Mouse (Mus musculus): ENCODE measurements at regions not wholly inside any gene's neighbourhood (a gene's known extent, or its start where the extent isn't known, plus 50 kb on each side); places are given as distances from the start of the nearest gene placed in this dataset.

GRCm38 (mm10) chr3:34485345-34486223 is 164.6 kb upstream of the Sox2 start:
- no peak overlapping the region for H3K27ac ChIP-seq (ENCODE audit: low read depth, low read length)
- ATAC-seq (no peak), DNase-seq (ENCODE audit: low spot score) (no peak)
- H3K9me3 ChIP-seq (replicated peaks; ENCODE audit: control insufficient read depth, low read length): no peaks in the 10 kb centered on the region
- no peaks in the 10 kb centered on the region for H3K36me3 ChIP-seq (ENCODE audit: control insufficient read depth, insufficient read depth, low read length)
- H3K4me1 ChIP-seq (ENCODE audit: control insufficient read depth, insufficient read depth, low read length): peaks cover 24% of the 10 kb centered on the region
- no peak overlapping the region for H3K9ac ChIP-seq (ENCODE audit: low read length)
- H3K4me2 ChIP-seq (ENCODE audit: low read length): no peak overlapping the region
- no peak overlapping the region for H3K4me3 ChIP-seq (ENCODE audit: low read depth, low read length)
- WGBS: 44% methylated on average over 15 of the region's 15 CpGs
- H3K27me3 ChIP-seq (replicated peaks; ENCODE audit: control insufficient read depth, insufficient read depth, low read length): no peaks in the 10 kb centered on the region

- ATAC-seq: no peak
- H3K4me2 ChIP-seq (ENCODE audit: low read length): no peak overlapping the region
- no peak overlapping the region for H3K9ac ChIP-seq (ENCODE audit: low read length)
- DNase-seq (ENCODE audit: low spot score): no peak
- WGBS: 91% methylated on average over 3 of the region's 3 CpGs
- no peak overlapping the region for H3K27ac ChIP-seq (ENCODE audit: low read depth, low read length)
- H3K27me3 ChIP-seq (replicated peaks; ENCODE audit: control insufficient read depth, insufficient read depth, low read length): no peaks in the 10 kb centered on the region
- no peak overlapping the region for H3K4me3 ChIP-seq (ENCODE audit: low read depth, low read length)
- H3K4me1 ChIP-seq (ENCODE audit: control insufficient read depth, insufficient read depth, low read length): peaks cover 24% of the 10 kb centered on the region
- H3K36me3 ChIP-seq (ENCODE audit: control insufficient read depth, insufficient read depth, low read length): no peaks in the 10 kb centered on the region
- no peaks in the 10 kb centered on the region for H3K9me3 ChIP-seq (replicated peaks; ENCODE audit: control insufficient read depth, low read length)
Observed at GRCm38 (mm10) chr3:34483934-34484333, 166.3 kb upstream of the Sox2 start.

GRCm38 (mm10) chr3:34481821-34482713 is 168.1 kb upstream of the Sox2 start:
- 29% methylated on average over 16 of the region's 16 CpGs for WGBS
- Histone ChIP-seq H3K27me3 (replicated peaks; ENCODE audit: control insufficient read depth, insufficient read depth, low read length) (no peaks in the 10 kb centered on the region), H3K4me1 (ENCODE audit: control insufficient read depth, insufficient read depth, low read length) (peaks cover 24% of the 10 kb centered on the region), H3K9me3 (replicated peaks; ENCODE audit: control insufficient read depth, low read length) (no peaks in the 10 kb centered on the region), H3K4me3 (ENCODE audit: low read depth, low read length) (no peak overlapping the region), H3K4me2 (ENCODE audit: low read length) (peak overlapping the region; percentile 10; the same call in 1 of the 2 replicates), H3K9ac (ENCODE audit: low read length) (no peak overlapping the region), H3K36me3 (ENCODE audit: control insufficient read depth, insufficient read depth, low read length) (no peaks in the 10 kb centered on the region), H3K27ac (ENCODE audit: low read depth, low read length) (peak overlapping the region; percentile 63)
- ATAC-seq (peak; percentile 22), DNase-seq (ENCODE audit: low spot score) (peak; percentile 62)

- no peaks in the 10 kb centered on the region for H3K27me3 ChIP-seq (replicated peaks; ENCODE audit: control insufficient read depth, insufficient read depth, low read length)
- DNase-seq (ENCODE audit: low spot score): no peak
- no peak for ATAC-seq
- H3K27ac ChIP-seq (ENCODE audit: low read depth, low read length): peak overlapping the region; percentile 63
- 0 out of 2 replicates have a peak overlapping the region, but pooled peaks have one; percentile 10 for H3K4me2 ChIP-seq (ENCODE audit: low read length)
- no peaks in the 10 kb centered on the region for H3K36me3 ChIP-seq (ENCODE audit: control insufficient read depth, insufficient read depth, low read length)
- no peaks in the 10 kb centered on the region for H3K9me3 ChIP-seq (replicated peaks; ENCODE audit: control insufficient read depth, low read length)
- H3K4me3 ChIP-seq (ENCODE audit: low read depth, low read length): no peak overlapping the region
- 0 out of 2 replicates have a peak overlapping the region, but pooled peaks have one; percentile 25 for H3K9ac ChIP-seq (ENCODE audit: low read length)
- 61% methylated on average over 3 of the region's 3 CpGs for WGBS
- H3K4me1 ChIP-seq (ENCODE audit: control insufficient read depth, insufficient read depth, low read length): peaks cover 18% of the 10 kb centered on the region
Observed at GRCm38 (mm10) chr3:34481314-34481713, 168.9 kb upstream of the Sox2 start.

GRCm38 (mm10) chr3:34474126-34474525 is 176.1 kb upstream of the Sox2 start:
- WGBS: 55% methylated on average over 4 of the region's 4 CpGs

GRCm38 (mm10) chr3:34470721-34471120 is 179.5 kb upstream of the Sox2 start:
- 62% methylated on average over 5 of the region's 5 CpGs for WGBS
- Histone ChIP-seq H3K4me2 (ENCODE audit: low read length) (no peak overlapping the region), H3K36me3 (ENCODE audit: control insufficient read depth, insufficient read depth, low read length) (no peaks in the 10 kb centered on the region), H3K4me3 (ENCODE audit: low read depth, low read length) (no peak overlapping the region), H3K9me3 (replicated peaks; ENCODE audit: control insufficient read depth, low read length) (no peaks in the 10 kb centered on the region), H3K27ac (ENCODE audit: low read depth, low read length) (no peak overlapping the region), H3K4me1 (ENCODE audit: control insufficient read depth, insufficient read depth, low read length) (peaks cover 9% of the 10 kb centered on the region), H3K27me3 (replicated peaks; ENCODE audit: control insufficient read depth, insufficient read depth, low read length) (no peaks in the 10 kb centered on the region), H3K9ac (ENCODE audit: low read length) (no peak overlapping the region)
- peak; percentile 65 for DNase-seq (ENCODE audit: low spot score)
- peak; percentile 52; the same call in 1 of the 2 replicates for ATAC-seq

More at GRCm38 (mm10) chr3:34474126-34474525, 176.1 kb upstream of the Sox2 start:
- Histone ChIP-seq H3K36me3 (ENCODE audit: control insufficient read depth, insufficient read depth, low read length) (no peaks in the 10 kb centered on the region), H3K4me2 (ENCODE audit: low read length) (no peak overlapping the region), H3K27me3 (replicated peaks; ENCODE audit: control insufficient read depth, insufficient read depth, low read length) (no peaks in the 10 kb centered on the region), H3K4me1 (ENCODE audit: control insufficient read depth, insufficient read depth, low read length) (no peaks in the 10 kb centered on the region), H3K9ac (ENCODE audit: low read length) (no peak overlapping the region), H3K27ac (ENCODE audit: low read depth, low read length) (no peak overlapping the region), H3K4me3 (ENCODE audit: low read depth, low read length) (no peak overlapping the region), H3K9me3 (replicated peaks; ENCODE audit: control insufficient read depth, low read length) (no peaks in the 10 kb centered on the region)
- ATAC-seq (no peak), DNase-seq (ENCODE audit: low spot score) (no peak)

GRCm38 (mm10) chr3:34469946-34470345 is 180.3 kb upstream of the Sox2 start:
- ATAC-seq: no peak
- no peaks in the 10 kb centered on the region for H3K9me3 ChIP-seq (replicated peaks; ENCODE audit: control insufficient read depth, low read length)
- H3K27me3 ChIP-seq (replicated peaks; ENCODE audit: control insufficient read depth, insufficient read depth, low read length): no peaks in the 10 kb centered on the region
- H3K4me2 ChIP-seq (ENCODE audit: low read length): no peak overlapping the region
- no peak overlapping the region for H3K4me3 ChIP-seq (ENCODE audit: low read depth, low read length)
- no peaks in the 10 kb centered on the region for H3K36me3 ChIP-seq (ENCODE audit: control insufficient read depth, insufficient read depth, low read length)
- no peak overlapping the region for H3K27ac ChIP-seq (ENCODE audit: low read depth, low read length)
- H3K4me1 ChIP-seq (ENCODE audit: control insufficient read depth, insufficient read depth, low read length): peaks cover 16% of the 10 kb centered on the region
- 84% methylated on average over 2 of the region's 2 CpGs for WGBS
- no peak overlapping the region for H3K9ac ChIP-seq (ENCODE audit: low read length)
- no peak for DNase-seq (ENCODE audit: low spot score)

GRCm38 (mm10) chr3:34466312-34466711 is 183.9 kb upstream of the Sox2 start:
- ATAC-seq (no peak), DNase-seq (ENCODE audit: low spot score) (no peak)
- WGBS: 14% methylated on average over 4 of the region's 4 CpGs
- H3K36me3 ChIP-seq (ENCODE audit: control insufficient read depth, insufficient read depth, low read length): no peaks in the 10 kb centered on the region
- H3K27ac ChIP-seq (ENCODE audit: low read depth, low read length): no peak overlapping the region
- no peaks in the 10 kb centered on the region for H3K27me3 ChIP-seq (replicated peaks; ENCODE audit: control insufficient read depth, insufficient read depth, low read length)
- H3K4me3 ChIP-seq (ENCODE audit: low read depth, low read length): no peak overlapping the region
- H3K9me3 ChIP-seq (replicated peaks; ENCODE audit: control insufficient read depth, low read length): no peaks in the 10 kb centered on the region
- H3K4me2 ChIP-seq (ENCODE audit: low read length): no peak overlapping the region
- H3K4me1 ChIP-seq (ENCODE audit: control insufficient read depth, insufficient read depth, low read length): peaks cover 20% of the 10 kb centered on the region
- H3K9ac ChIP-seq (ENCODE audit: low read length): no peak overlapping the region

Measured in forebrain, embryonic 14.5 days (tissue).